Mouse (Mus musculus): ENCODE measurements around the gene Foxn3. TPM values are rescaled to one million over a fixed set of nuclear protein-coding genes. Genes with fewer than 3 reads are reported as not detected.
A peak's percentile ranks its signal among the peaks of the same experiment; 100 is the strongest.

Foxn3 gene
- polyA plus RNA-seq, 1 experiment from 2014 or later, result 60.5 TPM

DNA sequence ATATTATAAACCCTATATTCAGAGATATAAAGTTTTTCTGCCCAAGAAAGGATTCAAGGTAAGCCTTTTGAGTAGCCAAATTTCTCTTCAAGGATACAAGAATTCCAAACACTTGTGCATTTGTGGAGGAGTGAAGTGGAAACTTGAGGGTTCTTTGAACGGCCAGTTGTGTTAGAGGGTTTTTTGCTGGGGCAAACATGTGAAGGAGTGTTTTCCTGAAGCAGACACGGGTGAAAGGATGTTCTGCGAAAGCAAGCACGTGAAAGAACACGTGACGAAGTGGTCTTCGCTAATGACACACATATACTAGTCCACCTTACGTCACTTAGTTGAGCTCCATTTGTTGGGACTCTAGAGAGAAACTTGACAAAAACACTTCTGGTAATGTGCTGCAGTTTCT, 162.5 kb downstream of the Foxn3 start:
- Histone ChIP-seq H3K4me1 (ENCODE audit: control insufficient read depth, insufficient read depth, low read depth, low read length) (no peaks in the 10 kb centered on the region), H3K4me2 (ENCODE audit: low read length) (no peak overlapping the region), H3K4me3 (ENCODE audit: low read length) (no peak overlapping the region), H3K9ac (ENCODE audit: low read depth, low read length) (no peak overlapping the region), H3K27me3 (replicated peaks; ENCODE audit: control insufficient read depth, insufficient read depth, low read length) (no peaks in the 10 kb centered on the region), H3K27ac (ENCODE audit: low read depth, low read length) (no peak overlapping the region), H3K36me3 (ENCODE audit: control insufficient read depth, insufficient read depth, low read length) (no peaks in the 10 kb centered on the region), H3K9me3 (ENCODE audit: control insufficient read depth, low read length) (no peaks in the 10 kb centered on the region)
- WGBS, result 96% methylated on average over 8 of the region's 8 CpGs
- ATAC-seq, result no peak

DNA sequence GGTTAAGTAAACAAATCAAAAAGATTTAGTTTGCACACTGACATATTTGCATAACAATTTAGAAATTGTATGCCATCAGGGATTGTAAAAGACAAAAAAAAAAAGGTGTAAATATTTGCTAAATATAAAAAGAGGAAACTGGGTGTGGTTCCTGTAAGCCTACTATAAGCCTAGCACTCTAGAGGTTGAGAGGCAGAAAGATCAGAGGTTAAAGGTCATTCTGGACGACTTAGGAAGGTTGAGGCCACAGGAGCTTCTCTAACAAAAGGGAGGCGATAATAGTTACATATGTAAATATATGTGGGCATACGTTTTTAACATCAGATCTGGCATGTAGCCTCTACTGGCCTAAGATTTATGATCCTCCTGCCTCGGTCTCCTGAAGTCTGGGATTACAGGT, 163.8 kb downstream of the Foxn3 start:
- Histone ChIP-seq H3K27me3 (replicated peaks; ENCODE audit: control insufficient read depth, insufficient read depth, low read length) (no peaks in the 10 kb centered on the region), H3K9ac (ENCODE audit: low read depth, low read length) (no peak overlapping the region), H3K36me3 (ENCODE audit: control insufficient read depth, insufficient read depth, low read length) (no peaks in the 10 kb centered on the region), H3K4me2 (ENCODE audit: low read length) (no peak overlapping the region), H3K4me3 (ENCODE audit: low read length) (no peak overlapping the region), H3K27ac (ENCODE audit: low read depth, low read length) (no peak overlapping the region), H3K4me1 (ENCODE audit: control insufficient read depth, insufficient read depth, low read depth, low read length) (no peaks in the 10 kb centered on the region), H3K9me3 (ENCODE audit: control insufficient read depth, low read length) (no peaks in the 10 kb centered on the region)
- no peak for ATAC-seq
- WGBS, result 71% methylated on average over 4 of the region's 4 CpGs

DNA sequence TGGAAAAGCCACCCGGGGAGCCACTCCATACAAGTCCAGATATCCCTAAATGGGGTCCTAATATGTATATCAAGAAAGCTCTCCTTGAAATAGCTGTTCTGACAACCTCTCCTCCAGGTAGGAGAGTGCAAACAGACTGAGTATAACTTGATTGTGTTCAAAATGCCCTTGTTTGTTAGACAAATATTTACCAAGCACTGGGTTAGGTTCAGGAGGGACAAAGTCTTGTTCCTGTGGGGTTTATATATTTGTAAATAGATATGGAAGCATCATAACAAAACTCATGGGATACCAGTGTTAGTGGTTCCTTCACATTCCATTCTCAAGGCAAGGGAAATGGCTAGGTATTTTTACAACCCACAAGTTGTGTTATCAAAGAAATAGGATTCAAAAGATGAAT, 166.9 kb downstream of the Foxn3 start:
- Histone ChIP-seq H3K9me3 (ENCODE audit: control insufficient read depth, low read length) (no peaks in the 10 kb centered on the region), H3K27me3 (replicated peaks; ENCODE audit: control insufficient read depth, insufficient read depth, low read length) (no peaks in the 10 kb centered on the region), H3K4me1 (ENCODE audit: control insufficient read depth, insufficient read depth, low read depth, low read length) (peaks cover 7% of the 10 kb centered on the region), H3K4me3 (ENCODE audit: low read length) (no peak overlapping the region), H3K9ac (ENCODE audit: low read depth, low read length) (no peak overlapping the region), H3K27ac (ENCODE audit: low read depth, low read length) (no peak overlapping the region), H3K36me3 (ENCODE audit: control insufficient read depth, insufficient read depth, low read length) (no peaks in the 10 kb centered on the region), H3K4me2 (ENCODE audit: low read length) (no peak overlapping the region)
- 81% methylated on average over 1 of the region's 1 CpGs for WGBS
- ATAC-seq, result no peak

DNA sequence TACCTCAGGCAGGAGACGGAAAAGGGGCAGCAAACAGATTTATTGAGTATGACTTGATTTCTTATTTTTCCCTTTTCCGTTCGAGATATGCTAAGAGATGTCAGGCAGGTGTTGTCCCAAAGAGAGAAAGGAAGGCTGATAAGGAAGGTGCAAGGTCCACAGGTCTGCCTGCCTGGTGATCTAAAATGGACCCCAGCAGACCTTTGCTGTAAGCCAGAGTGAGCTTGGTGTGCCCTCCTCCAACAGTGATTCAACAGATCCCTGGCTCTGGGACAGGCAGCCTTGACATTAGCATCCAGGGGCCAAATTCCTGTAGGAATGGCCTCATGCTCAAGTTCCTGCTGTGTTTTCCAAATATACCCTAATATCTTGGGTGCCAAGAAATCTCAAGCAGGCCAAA, 168.3 kb downstream of the Foxn3 start:
- no peaks in the 10 kb centered on the region for H3K27me3 ChIP-seq (replicated peaks; ENCODE audit: control insufficient read depth, insufficient read depth, low read length)
- H3K4me1 ChIP-seq (ENCODE audit: control insufficient read depth, insufficient read depth, low read depth, low read length), result peaks cover 16% of the 10 kb centered on the region
- H3K36me3 ChIP-seq (ENCODE audit: control insufficient read depth, insufficient read depth, low read length), result no peaks in the 10 kb centered on the region
- H3K9me3 ChIP-seq (ENCODE audit: control insufficient read depth, low read length), result no peaks in the 10 kb centered on the region
- H3K27ac ChIP-seq (ENCODE audit: low read depth, low read length), result no peak overlapping the region
- no peak overlapping the region for H3K4me3 ChIP-seq (ENCODE audit: low read length)
- H3K4me2 ChIP-seq (ENCODE audit: low read length), result no peak overlapping the region
- WGBS, result 94% methylated on average over 3 of the region's 3 CpGs
- H3K9ac ChIP-seq (ENCODE audit: low read depth, low read length), result no peak overlapping the region
- ATAC-seq, result no peak

- Histone ChIP-seq H3K27ac (ENCODE audit: low read depth, low read length) (no peak overlapping the region), H3K4me1 (ENCODE audit: control insufficient read depth, insufficient read depth, low read depth, low read length) (peaks cover 16% of the 10 kb centered on the region), H3K36me3 (ENCODE audit: control insufficient read depth, insufficient read depth, low read length) (no peaks in the 10 kb centered on the region), H3K27me3 (replicated peaks; ENCODE audit: control insufficient read depth, insufficient read depth, low read length) (no peaks in the 10 kb centered on the region), H3K4me2 (ENCODE audit: low read length) (no peak overlapping the region), H3K4me3 (ENCODE audit: low read length) (no peak overlapping the region), H3K9ac (ENCODE audit: low read depth, low read length) (no peak overlapping the region), H3K9me3 (ENCODE audit: control insufficient read depth, low read length) (no peaks in the 10 kb centered on the region)
- WGBS, result 66% methylated on average over 5 of the region's 5 CpGs
- ATAC-seq, result no peak
Measured at GRCm38 (mm10) chr12:99394676-99395075, 168.7 kb downstream of the Foxn3 start.

GRCm38 (mm10) chr12:99393867-99394630, 169.3 kb downstream of the Foxn3 start:
- Histone ChIP-seq H3K4me3 (ENCODE audit: low read length) (peak overlapping the region; percentile 93), H3K4me1 (ENCODE audit: control insufficient read depth, insufficient read depth, low read depth, low read length) (peaks cover 16% of the 10 kb centered on the region), H3K9ac (ENCODE audit: low read depth, low read length) (no peak overlapping the region), H3K27me3 (replicated peaks; ENCODE audit: control insufficient read depth, insufficient read depth, low read length) (no peaks in the 10 kb centered on the region), H3K9me3 (ENCODE audit: control insufficient read depth, low read length) (no peaks in the 10 kb centered on the region), H3K36me3 (ENCODE audit: control insufficient read depth, insufficient read depth, low read length) (no peaks in the 10 kb centered on the region), H3K4me2 (ENCODE audit: low read length) (peak overlapping the region; percentile 83), H3K27ac (ENCODE audit: low read depth, low read length) (no peak overlapping the region)
- ATAC-seq, result no peak
- WGBS, result 54% methylated on average over 11 of the region's 11 CpGs

GRCm38 (mm10) chr12:99392944-99393866, 170.2 kb downstream of the Foxn3 start:
- peak; percentile 89 for ATAC-seq
- peak overlapping the region; percentile 93 for H3K4me3 ChIP-seq (ENCODE audit: low read length)
- H3K4me2 ChIP-seq (ENCODE audit: low read length), result peak overlapping the region; percentile 83
- under 1% methylated on average over 71 of the region's 71 CpGs for WGBS
- peak overlapping the region; percentile 86 for H3K9ac ChIP-seq (ENCODE audit: low read depth, low read length)
- no peaks in the 10 kb centered on the region for H3K27me3 ChIP-seq (replicated peaks; ENCODE audit: control insufficient read depth, insufficient read depth, low read length)
- H3K27ac ChIP-seq (ENCODE audit: low read depth, low read length), result peak overlapping the region; percentile 89
- H3K36me3 ChIP-seq (ENCODE audit: control insufficient read depth, insufficient read depth, low read length), result no peaks in the 10 kb centered on the region
- no peaks in the 10 kb centered on the region for H3K9me3 ChIP-seq (ENCODE audit: control insufficient read depth, low read length)
- H3K4me1 ChIP-seq (ENCODE audit: control insufficient read depth, insufficient read depth, low read depth, low read length), result peaks cover 16% of the 10 kb centered on the region

- Histone ChIP-seq H3K9ac (ENCODE audit: low read depth, low read length) (peak overlapping the region; percentile 86), H3K36me3 (ENCODE audit: control insufficient read depth, insufficient read depth, low read length) (no peaks in the 10 kb centered on the region), H3K27ac (ENCODE audit: low read depth, low read length) (peak overlapping the region; percentile 89), H3K4me2 (ENCODE audit: low read length) (peak overlapping the region; percentile 83), H3K4me1 (ENCODE audit: control insufficient read depth, insufficient read depth, low read depth, low read length) (peaks cover 16% of the 10 kb centered on the region), H3K9me3 (ENCODE audit: control insufficient read depth, low read length) (no peaks in the 10 kb centered on the region), H3K27me3 (replicated peaks; ENCODE audit: control insufficient read depth, insufficient read depth, low read length) (no peaks in the 10 kb centered on the region), H3K4me3 (ENCODE audit: low read length) (peak overlapping the region; percentile 93)
- WGBS, result under 1% methylated on average over 61 of the region's 87 CpGs
- ATAC-seq, result peak; percentile 91
Measured at GRCm38 (mm10) chr12:99391942-99392880, 171.2 kb downstream of the Foxn3 start.
